Mouse (Mus musculus) ES-E14 (cell line): ENCODE data around the gene Gm13278. TPM values are rescaled to one million over a fixed set of nuclear protein-coding genes. Genes with fewer than 3 reads are reported as not detected.
"Not testable (repeated sequence)": the region's sequence is repeated elsewhere in the genome, so short reads cannot be mapped to it uniquely, and the experiment has no call there.

Experiments used
- DNase-seq: peaks from one replicate; pipeline ENCODE4 v3.0.0-alpha.2; 2013; ENCODE audit warnings: low read depth, low spot score
- H3K27ac ChIP-seq: 2 replicates; pipeline ENCODE4 v1.5.1; 2012; ENCODE audit warnings: low read depth, mild to moderate bottlenecking, low read length, moderate library complexity, mixed read lengths; ENCODE audit not compliant: poor library complexity, insufficient read depth, severe bottlenecking
- H3K36me3 ChIP-seq: 2 replicates; pipeline ENCODE4 v1.6.1; 2012; ENCODE audit warnings: mild to moderate bottlenecking, low read length, moderate library complexity, mixed read lengths; ENCODE audit not compliant: control insufficient read depth, poor library complexity, insufficient read depth, severe bottlenecking
- H3K4me1 ChIP-seq, 2 experiments: fragments of 150-350 bp in 1 of 2; sonication (generic) in 1 of 2; 2 replicates each; pipeline ENCODE4 v1.6.1; 2012; ENCODE audit warnings: low read length in 2 of 2, mild to moderate bottlenecking in 1 of 2, mixed read lengths in 1 of 2; ENCODE audit not compliant: control insufficient read depth in 2 of 2, insufficient read depth in 2 of 2, poor library complexity in 1 of 2
- H3K4me3 ChIP-seq, 2 experiments: fragments of 150-350 bp in 1 of 2; sonication (generic) in 1 of 2; 2 replicates each; pipeline ENCODE4 v1.5.1; 2012; ENCODE audit warnings: low read length in 2 of 2, low read depth in 1 of 2, mild to moderate bottlenecking in 1 of 2, mixed read lengths in 1 of 2; ENCODE audit not compliant: insufficient read depth in 1 of 2, poor library complexity in 1 of 2, severe bottlenecking in 1 of 2
- H3K9ac ChIP-seq: 2 replicates; pipeline ENCODE4 v1.6.1; 2012; ENCODE audit warnings: low read depth, mild to moderate bottlenecking, low read length, mixed read lengths; ENCODE audit not compliant: poor library complexity, insufficient read depth, severe bottlenecking
- H3K9me3 ChIP-seq: fragments of 150-350 bp; sonication (generic); 2 replicates; pipeline ENCODE4 v1.6.1; 2012; ENCODE audit warnings: low read depth, mild to moderate bottlenecking, low read length; ENCODE audit not compliant: control insufficient read depth, insufficient read depth
- CHD2 ChIP-seq: IDR thresholded peaks from 2 replicates; pipeline ENCODE4 v1.6.1; 2014; ENCODE audit warnings: mild to moderate bottlenecking, low read depth, low read length, inconsistent platforms
- HCFC1 ChIP-seq: IDR thresholded peaks from 2 replicates; pipeline ENCODE4 v1.6.1; 2012; ENCODE audit warnings: low read length, inconsistent platforms, borderline replicate concordance; ENCODE audit not compliant: insufficient read depth
- MAFK ChIP-seq: IDR thresholded peaks from 2 replicates; pipeline ENCODE4 v1.6.1; 2014; ENCODE audit warnings: mild to moderate bottlenecking, low read depth, low read length, inconsistent platforms; ENCODE audit not compliant: insufficient read depth
- ZC3H11A ChIP-seq: IDR thresholded peaks from 2 replicates; pipeline ENCODE4 v1.6.1; 2012; ENCODE audit warnings: low read depth, mild to moderate bottlenecking, inconsistent platforms, low read length, borderline replicate concordance
- ZNF384 ChIP-seq: IDR thresholded peaks from 2 replicates; pipeline ENCODE4 v1.6.1; 2012; ENCODE audit warnings: low read depth, low read length, inconsistent platforms
- in situ Hi-C, 2 experiments: fragments of 600-800 bp; cut with MboI; formaldehyde crosslinking; loops; one replicate each; pipeline ENCODE4 v1.15.1; 2025; ENCODE audit warnings: low sequenced_read_pairs in 2 of 2, inconsistent platforms in 1 of 2; ENCODE audit not compliant: unreplicated experiment in 2 of 2
- total RNA-seq: library from RNA; depleted of rRNA; stranded (reverse); fragments of 300-350 nt; gene quantifications from 2 replicates; pipeline ENCODE4 v1.2.3, GENCODE M21; 2012

Gene Gm13278
- total RNA-seq, 1 experiment = not detected

DNA sequence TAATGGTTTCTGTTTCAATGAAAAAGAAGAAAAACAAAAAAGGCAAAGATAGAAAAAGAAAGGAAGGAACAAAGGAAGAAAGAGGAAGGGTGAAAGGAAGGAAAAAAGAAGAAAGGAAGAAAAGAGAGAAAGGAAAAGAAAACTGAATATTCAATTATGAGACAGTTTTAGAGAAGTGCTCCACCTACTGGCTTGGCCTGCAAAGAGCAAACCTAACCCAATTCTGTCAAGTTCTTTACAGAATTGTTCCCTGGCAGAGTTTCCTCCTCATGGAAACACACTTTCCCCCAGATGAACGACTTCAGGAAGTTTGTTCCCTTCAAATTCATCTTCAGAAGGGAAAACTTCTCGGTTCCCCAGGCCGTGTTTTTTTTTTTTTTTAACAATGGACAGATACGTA lies 31.6 kb downstream of the Gm13278 start:
- Histone ChIP-seq H3K9ac (no peak overlapping the region), H3K4me1 (no peaks in the 10 kb centered on the region), H3K9me3 (no peaks in the 10 kb centered on the region), H3K27ac (no peak overlapping the region), H3K36me3 (no peaks in the 10 kb centered on the region), H3K4me3 (no peak overlapping the region)
- no peak for TF ChIP-seq ZNF384
- TF ChIP-seq HCFC1 = no peak
- TF ChIP-seq ZC3H11A = no peak
- no peak for TF ChIP-seq MAFK
- no peak for TF ChIP-seq CHD2
- in situ Hi-C loops = no loop called here
- DNase-seq = no peak

DNA sequence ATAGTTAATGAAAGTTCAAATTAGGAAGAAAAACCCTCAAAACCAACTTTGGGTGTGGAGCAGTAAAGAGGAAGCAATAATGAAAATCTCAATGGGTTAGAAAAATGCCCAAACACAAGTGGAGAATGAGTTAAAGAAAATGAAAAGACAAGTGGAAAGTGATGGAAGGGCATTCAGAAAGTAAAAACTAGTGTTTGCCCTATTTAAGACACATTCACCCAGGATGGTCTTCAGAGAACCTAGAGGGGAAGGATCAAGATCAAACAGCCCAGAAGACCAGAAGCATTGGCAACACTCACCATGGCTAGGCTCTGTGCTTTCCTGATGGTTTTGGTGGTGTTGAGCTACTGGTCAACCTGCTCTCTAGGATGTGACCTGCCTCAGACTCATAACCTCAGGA lies 35.8 kb downstream of the Gm13278 start, which contains the start of gene Ifna6:
Gene Ifna6, plus strand, starts transcription at position 301 of the 400 bp plus-strand sequence.
- H3K9me3 ChIP-seq, H3K9ac ChIP-seq, H3K4me1 ChIP-seq, DNase-seq, H3K36me3 ChIP-seq, in situ Hi-C loops, H3K4me3 ChIP-seq, H3K27ac ChIP-seq: not testable (repeated sequence)

DNA sequence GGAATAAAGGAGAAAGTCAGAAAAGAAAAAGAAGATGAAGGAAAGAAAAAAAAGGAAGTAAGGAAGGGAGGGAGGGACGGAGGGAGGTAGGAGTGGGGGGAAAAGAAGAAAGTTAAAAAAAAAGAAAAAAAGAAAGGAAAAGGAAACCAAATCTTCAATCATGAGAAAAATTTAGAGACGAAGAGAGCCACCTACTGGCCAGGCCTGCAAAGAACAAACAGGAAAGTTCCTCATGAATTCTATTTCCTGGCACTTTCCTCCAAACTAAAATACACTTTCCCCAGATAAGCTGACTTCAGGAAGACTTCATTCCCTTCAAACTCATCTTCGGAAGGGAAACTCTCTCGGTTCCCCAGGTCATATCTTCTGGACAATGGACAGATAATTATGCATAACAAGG lies 39.2 kb downstream of the Gm13278 start:
- Histone ChIP-seq H3K9me3 (no peaks in the 10 kb centered on the region), H3K4me3 (no peak overlapping the region), H3K27ac (no peak overlapping the region), H3K36me3 (no peaks in the 10 kb centered on the region), H3K9ac (no peak overlapping the region), H3K4me1 (no peaks in the 10 kb centered on the region)
- TF ChIP-seq MAFK = no peak
- no peak for TF ChIP-seq ZC3H11A
- TF ChIP-seq CHD2 = no peak
- TF ChIP-seq ZNF384 = no peak
- TF ChIP-seq HCFC1 = no peak
- in situ Hi-C loops = no loop called here
- DNase-seq = no peak

DNA sequence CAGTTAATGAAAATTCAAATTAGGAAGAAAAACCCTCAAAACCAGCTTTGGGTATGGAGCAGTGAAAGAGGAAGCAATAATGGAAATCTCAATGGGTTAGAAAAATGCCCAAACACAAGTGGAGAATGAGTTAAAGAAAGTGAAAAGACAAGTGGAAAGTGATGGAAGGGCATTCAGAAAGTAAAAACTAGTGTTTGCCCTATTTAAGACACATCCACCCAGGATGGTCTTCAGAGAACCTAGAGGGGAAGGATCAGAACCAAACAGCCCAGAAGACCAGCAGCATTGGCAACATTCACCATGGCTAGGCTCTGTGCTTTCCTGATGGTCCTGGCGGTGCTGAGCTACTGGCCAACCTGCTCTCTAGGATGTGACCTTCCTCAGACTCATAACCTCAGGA lies 43.9 kb downstream of the Gm13278 start, which contains the start of gene Ifna5:
Gene Ifna5, plus strand, starts transcription at position 301 of the 400 bp plus-strand sequence.
- H3K27ac ChIP-seq, in situ Hi-C loops, H3K9me3 ChIP-seq, H3K4me1 ChIP-seq, H3K9ac ChIP-seq, H3K36me3 ChIP-seq, H3K4me3 ChIP-seq, DNase-seq: not testable (repeated sequence)

DNA sequence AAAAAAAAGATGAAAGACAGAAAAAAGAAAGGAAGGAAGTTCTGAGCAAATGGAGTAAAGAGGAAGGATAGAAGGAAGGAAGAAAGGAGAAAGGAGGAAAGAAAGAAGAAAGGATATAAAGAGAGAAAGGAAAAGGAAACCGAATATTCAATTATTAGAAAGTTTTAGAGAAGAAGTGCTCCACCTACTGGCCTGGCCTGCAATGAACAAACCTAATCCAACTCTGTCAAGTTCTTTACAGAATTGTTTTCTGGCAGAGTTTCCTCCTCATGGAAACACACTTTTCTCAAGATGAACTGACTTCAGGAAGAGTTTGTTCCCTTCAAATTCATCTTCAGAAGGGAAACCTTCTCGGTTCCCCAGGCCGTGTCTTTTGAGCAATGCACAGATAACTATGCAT lies 47.5 kb downstream of the Gm13278 start:
- no peaks in the 10 kb centered on the region for H3K36me3 ChIP-seq
- H3K4me3 ChIP-seq = no peak overlapping the region
- H3K4me1 ChIP-seq = no peaks in the 10 kb centered on the region
- H3K9me3 ChIP-seq = no peaks in the 10 kb centered on the region
- no peak overlapping the region for H3K9ac ChIP-seq
- in situ Hi-C loops = no loop called here
- H3K27ac ChIP-seq = no peak overlapping the region
- no peak for DNase-seq
- no peak for TF ChIP-seq ZC3H11A
- TF ChIP-seq MAFK = no peak
- TF ChIP-seq ZNF384 = no peak
